Mouse (Mus musculus): Measurements from ENCODE around the gene Kpna2. TPM values are rescaled to one million over a fixed set of nuclear protein-coding genes. Genes with fewer than 3 reads are reported as not detected.
A peak's percentile ranks its signal among the peaks of the same experiment; 100 is the strongest.

Gene Kpna2
- polyA plus RNA-seq, 1 experiment = 16.1 TPM

DNA sequence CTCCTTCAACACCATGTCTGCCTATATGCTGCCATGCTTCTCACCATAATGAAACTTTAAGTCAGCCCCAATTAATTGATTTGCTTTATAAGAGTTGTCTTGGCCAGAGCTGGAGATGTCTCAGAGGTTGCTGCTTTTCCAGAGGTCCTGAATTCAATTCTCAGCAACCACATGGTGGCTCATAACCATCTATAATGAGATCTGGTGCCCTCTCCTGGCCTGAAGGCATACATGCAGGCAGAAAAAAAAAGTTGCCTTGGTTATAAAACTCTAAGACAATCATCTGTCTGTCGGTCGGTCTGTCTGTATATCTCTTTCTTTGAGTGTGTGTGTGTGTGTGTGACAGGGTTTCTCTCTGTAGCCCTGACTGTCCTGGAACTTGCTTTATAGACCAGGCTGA is 24.9 kb downstream of the Kpna2 start:
- no peak for TF ChIP-seq POLR2A (IDR thresholded peaks at IDR 0.05; ENCODE audit: low read depth, low read length)
- no peak for TF ChIP-seq CTCF (IDR thresholded peaks at IDR 0.05; ENCODE audit: extremely low read depth, insufficient read depth, insufficient read length, insufficient replicate concordance)
- DNase-seq (ENCODE audit: low read depth in 1 of 2, low spot score in 2 of 2) = no peak
- H3K4me3 ChIP-seq (ENCODE audit: extremely low read depth, insufficient read depth, insufficient read length) = no peak overlapping the region
- no peaks in the 10 kb centered on the region for H3K27me3 ChIP-seq (ENCODE audit: control insufficient read depth, insufficient read depth, low read length)
- no peaks in the 10 kb centered on the region for H3K36me3 ChIP-seq (ENCODE audit: control insufficient read depth, insufficient read depth, low read length)
- 80% methylated on average over 2 of the region's 2 CpGs for WGBS
- H3K27ac ChIP-seq (ENCODE audit: insufficient read depth, low read length) = no peak overlapping the region
- peaks cover 3% of the 10 kb centered on the region; the same call in 1 of the 2 replicates for H3K4me1 ChIP-seq (ENCODE audit: control insufficient read depth, insufficient read depth, insufficient read length)

DNA sequence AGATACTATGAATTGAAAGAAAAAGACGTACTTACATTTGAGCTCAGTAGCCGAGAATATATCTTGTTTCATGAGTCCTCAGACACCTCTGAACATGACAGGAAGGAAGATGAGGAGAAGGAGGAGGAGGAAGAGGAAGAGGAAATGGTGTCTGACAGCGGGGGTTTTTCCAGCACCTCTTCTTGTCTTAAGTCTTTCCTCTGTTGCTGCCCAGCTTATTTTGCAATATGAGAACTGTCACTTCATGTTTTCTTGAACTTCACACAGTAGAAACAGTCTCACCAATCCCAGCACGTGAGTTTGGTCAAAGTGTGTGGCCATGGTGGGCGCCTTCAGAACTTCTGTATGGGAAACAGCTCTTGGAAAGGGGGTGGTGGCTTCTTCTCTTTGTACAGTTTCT is 26.3 kb downstream of the Kpna2 start:
- peaks cover 3% of the 10 kb centered on the region; the same call in 1 of the 2 replicates for H3K4me1 ChIP-seq (ENCODE audit: control insufficient read depth, insufficient read depth, insufficient read length)
- 35% methylated on average over 5 of the region's 5 CpGs for WGBS
- DNase-seq (ENCODE audit: low read depth in 1 of 2, low spot score in 2 of 2) = no peak
- no peak overlapping the region; the same call in 1 of the 2 replicates for H3K27ac ChIP-seq (ENCODE audit: insufficient read depth, low read length)
- no peaks in the 10 kb centered on the region for H3K36me3 ChIP-seq (ENCODE audit: control insufficient read depth, insufficient read depth, low read length)
- H3K4me3 ChIP-seq (ENCODE audit: extremely low read depth, insufficient read depth, insufficient read length) = peak overlapping the region; percentile 31; the same call in 1 of the 2 replicates
- no peak; the same call in 1 of the 2 replicates for TF ChIP-seq POLR2A (IDR thresholded peaks at IDR 0.05; ENCODE audit: low read depth, low read length)
- no peak for TF ChIP-seq CTCF (IDR thresholded peaks at IDR 0.05; ENCODE audit: extremely low read depth, insufficient read depth, insufficient read length, insufficient replicate concordance)
- no peaks in the 10 kb centered on the region for H3K27me3 ChIP-seq (ENCODE audit: control insufficient read depth, insufficient read depth, low read length)

DNA sequence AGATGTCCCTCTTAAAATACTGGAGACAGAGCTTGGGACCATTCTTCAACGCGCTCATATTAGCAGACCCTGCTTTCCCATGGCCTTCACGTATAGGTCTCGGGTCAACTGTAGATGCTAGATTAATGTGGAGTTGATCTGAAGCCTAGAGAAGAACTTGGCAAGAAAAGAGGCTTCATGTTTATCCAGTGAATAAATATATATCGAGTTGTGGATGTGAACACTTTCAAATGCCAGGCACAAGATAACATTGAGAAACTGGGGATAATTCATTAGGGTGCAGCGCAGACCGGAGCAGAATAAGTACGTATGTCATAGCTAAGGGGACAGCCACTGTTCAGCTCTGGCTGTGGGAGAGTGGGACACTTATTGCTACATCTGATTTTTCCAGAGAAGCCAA is 29.5 kb downstream of the Kpna2 start:
- Histone ChIP-seq H3K4me3 (ENCODE audit: extremely low read depth, insufficient read depth, insufficient read length) (no peak overlapping the region), H3K36me3 (ENCODE audit: control insufficient read depth, insufficient read depth, low read length) (no peaks in the 10 kb centered on the region), H3K27ac (ENCODE audit: insufficient read depth, low read length) (no peak overlapping the region), H3K27me3 (ENCODE audit: control insufficient read depth, insufficient read depth, low read length) (no peaks in the 10 kb centered on the region), H3K4me1 (ENCODE audit: control insufficient read depth, insufficient read depth, insufficient read length) (peaks cover 7% of the 10 kb centered on the region; the same call in 1 of the 2 replicates)
- 96% methylated on average over 8 of the region's 8 CpGs for WGBS
- TF ChIP-seq POLR2A (IDR thresholded peaks at IDR 0.05; ENCODE audit: low read depth, low read length) (no peak), CTCF (IDR thresholded peaks at IDR 0.05; ENCODE audit: extremely low read depth, insufficient read depth, insufficient read length, insufficient replicate concordance) (no peak)
- DNase-seq (ENCODE audit: low read depth in 1 of 2, low spot score in 2 of 2) = no peak

DNA sequence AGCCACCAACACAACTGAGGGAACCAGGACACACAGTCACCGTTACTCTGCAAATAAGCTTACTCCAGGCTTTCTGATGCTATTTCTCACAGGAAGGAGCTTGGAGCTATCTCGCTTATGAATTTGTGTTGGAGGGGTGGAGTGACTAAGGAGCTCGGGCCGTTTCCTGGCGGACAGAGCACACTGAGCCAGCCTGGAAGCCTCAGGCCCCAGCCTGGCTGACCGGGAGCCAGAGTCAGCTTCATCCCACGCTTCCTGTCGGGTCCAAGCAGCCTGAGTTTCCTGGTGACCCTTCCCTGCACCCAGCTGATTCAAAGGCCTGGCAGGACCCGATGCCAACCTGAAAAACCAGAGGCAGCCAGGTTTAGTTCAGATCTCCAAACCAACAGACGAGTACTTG is 31.7 kb downstream of the Kpna2 start:
- TF ChIP-seq CTCF (IDR thresholded peaks at IDR 0.05; ENCODE audit: extremely low read depth, insufficient read depth, insufficient read length, insufficient replicate concordance) = no peak
- no peak for TF ChIP-seq POLR2A (IDR thresholded peaks at IDR 0.05; ENCODE audit: low read depth, low read length)
- H3K27ac ChIP-seq (ENCODE audit: insufficient read depth, low read length) = peak overlapping the region; percentile 43
- DNase-seq (ENCODE audit: low read depth in 1 of 2, low spot score in 2 of 2) = no peak
- no peak overlapping the region for H3K4me3 ChIP-seq (ENCODE audit: extremely low read depth, insufficient read depth, insufficient read length)
- peaks cover 4% of the 10 kb centered on the region; the same call in 1 of the 2 replicates for H3K4me1 ChIP-seq (ENCODE audit: control insufficient read depth, insufficient read depth, insufficient read length)
- H3K36me3 ChIP-seq (ENCODE audit: control insufficient read depth, insufficient read depth, low read length) = no peaks in the 10 kb centered on the region
- no peaks in the 10 kb centered on the region for H3K27me3 ChIP-seq (ENCODE audit: control insufficient read depth, insufficient read depth, low read length)
- WGBS = 82% methylated on average over 10 of the region's 10 CpGs

DNA sequence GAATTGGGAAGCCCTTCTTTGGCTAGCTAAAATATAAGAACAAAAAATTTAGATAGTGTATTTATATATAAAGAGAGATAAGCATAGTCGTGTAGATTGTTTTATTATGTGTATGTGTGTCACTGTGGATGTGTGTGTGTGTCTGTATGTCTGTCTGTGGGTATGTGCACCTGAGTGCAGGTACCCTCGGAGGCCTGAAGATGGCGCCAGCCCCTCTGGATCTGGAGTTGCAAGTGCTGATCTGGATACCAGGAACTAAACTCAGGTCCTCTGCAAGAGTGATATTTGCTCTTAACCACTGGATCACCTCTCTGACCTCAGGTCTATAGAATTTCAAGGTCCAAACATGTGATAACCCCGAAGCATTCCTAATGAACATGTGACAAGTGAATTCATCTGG is 33.5 kb downstream of the Kpna2 start:
- H3K27me3 ChIP-seq (ENCODE audit: control insufficient read depth, insufficient read depth, low read length) = no peaks in the 10 kb centered on the region
- no peak for TF ChIP-seq CTCF (IDR thresholded peaks at IDR 0.05; ENCODE audit: extremely low read depth, insufficient read depth, insufficient read length, insufficient replicate concordance)
- TF ChIP-seq POLR2A (IDR thresholded peaks at IDR 0.05; ENCODE audit: low read depth, low read length) = no peak
- 94% methylated on average over 4 of the region's 4 CpGs for WGBS
- H3K4me3 ChIP-seq (ENCODE audit: extremely low read depth, insufficient read depth, insufficient read length) = no peak overlapping the region
- no peak overlapping the region for H3K27ac ChIP-seq (ENCODE audit: insufficient read depth, low read length)
- peaks cover 18% of the 10 kb centered on the region; the same call in 1 of the 2 replicates for H3K4me1 ChIP-seq (ENCODE audit: control insufficient read depth, insufficient read depth, insufficient read length)
- H3K36me3 ChIP-seq (ENCODE audit: control insufficient read depth, insufficient read depth, low read length) = no peaks in the 10 kb centered on the region
- DNase-seq (ENCODE audit: low read depth in 1 of 2, low spot score in 2 of 2) = no peak

DNA sequence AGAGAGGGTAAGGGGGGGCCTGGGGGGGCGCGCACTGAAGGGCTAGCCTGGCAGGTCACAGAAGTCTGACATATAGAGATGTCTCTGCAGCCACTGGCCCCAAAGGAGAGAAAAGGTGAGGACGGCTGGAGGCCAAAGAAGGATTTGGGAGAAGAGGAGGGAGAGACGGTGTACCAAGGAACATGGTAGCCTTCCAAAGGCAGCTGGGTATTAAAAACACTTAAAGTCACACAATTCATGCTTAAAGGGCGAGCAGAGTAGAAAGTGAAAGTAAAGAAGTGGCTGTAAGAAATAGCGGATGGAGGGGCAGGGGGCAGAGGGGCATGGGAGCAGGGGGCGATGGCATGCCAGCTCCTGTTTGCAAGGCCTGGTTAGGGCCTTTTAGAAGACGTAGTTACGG is 37.0 kb downstream of the Kpna2 start:
- H3K36me3 ChIP-seq (ENCODE audit: control insufficient read depth, insufficient read depth, low read length) = no peaks in the 10 kb centered on the region
- no peak for TF ChIP-seq CTCF (IDR thresholded peaks at IDR 0.05; ENCODE audit: extremely low read depth, insufficient read depth, insufficient read length, insufficient replicate concordance)
- no peak for TF ChIP-seq POLR2A (IDR thresholded peaks at IDR 0.05; ENCODE audit: low read depth, low read length)
- peak overlapping the region; percentile 31 for H3K27ac ChIP-seq (ENCODE audit: insufficient read depth, low read length)
- no peaks in the 10 kb centered on the region for H3K27me3 ChIP-seq (ENCODE audit: control insufficient read depth, insufficient read depth, low read length)
- H3K4me3 ChIP-seq (ENCODE audit: extremely low read depth, insufficient read depth, insufficient read length) = peak overlapping the region; percentile 29; the same call in 1 of the 2 replicates
- WGBS = 62% methylated on average over 9 of the region's 9 CpGs
- peaks cover 18% of the 10 kb centered on the region for H3K4me1 ChIP-seq (ENCODE audit: control insufficient read depth, insufficient read depth, insufficient read length)
- no peak for DNase-seq (ENCODE audit: low read depth in 1 of 2, low spot score in 2 of 2)

DNA sequence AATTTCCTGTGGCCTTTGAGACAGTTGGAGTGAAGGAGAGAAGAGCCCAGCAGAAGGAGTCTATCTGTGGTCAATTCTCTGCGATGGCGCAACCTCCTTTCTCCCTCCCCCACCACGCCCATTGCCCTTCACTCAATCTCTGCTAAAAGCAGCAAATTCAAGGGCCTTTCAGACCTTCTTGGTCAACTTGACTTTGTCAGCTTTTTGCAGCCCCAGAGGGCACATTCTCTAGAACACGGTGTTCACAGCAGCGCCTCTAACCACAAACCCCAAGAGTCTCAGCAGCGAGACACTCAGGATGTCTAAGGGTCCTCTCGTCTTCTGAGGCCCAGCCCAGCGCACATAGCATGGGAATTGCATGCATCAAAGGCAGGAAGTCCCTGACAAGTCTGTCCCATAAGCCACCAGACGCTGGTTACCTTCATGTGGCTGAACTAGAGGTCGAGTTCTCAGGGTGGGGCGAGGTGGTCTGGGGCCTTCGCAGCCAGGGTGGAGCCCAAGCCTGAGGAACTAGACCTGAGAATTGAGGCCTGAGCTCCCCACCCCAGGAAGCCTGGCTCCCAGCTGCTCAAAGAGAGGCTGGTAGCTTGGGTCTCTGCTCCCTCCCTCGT is 37.8 kb downstream of the Kpna2 start:
- Histone ChIP-seq H3K4me3 (ENCODE audit: extremely low read depth, insufficient read depth, insufficient read length) (no peak overlapping the region), H3K4me1 (ENCODE audit: control insufficient read depth, insufficient read depth, insufficient read length) (peaks cover 18% of the 10 kb centered on the region), H3K27ac (ENCODE audit: insufficient read depth, low read length) (peak overlapping the region; percentile 31), H3K27me3 (ENCODE audit: control insufficient read depth, insufficient read depth, low read length) (no peaks in the 10 kb centered on the region), H3K36me3 (ENCODE audit: control insufficient read depth, insufficient read depth, low read length) (no peaks in the 10 kb centered on the region)
- TF ChIP-seq CTCF (IDR thresholded peaks at IDR 0.05; ENCODE audit: extremely low read depth, insufficient read depth, insufficient read length, insufficient replicate concordance) (no peak), POLR2A (IDR thresholded peaks at IDR 0.05; ENCODE audit: low read depth, low read length) (no peak)
- WGBS = 7% methylated on average over 13 of the region's 13 CpGs
- DNase-seq (ENCODE audit: low read depth in 1 of 2, low spot score in 2 of 2) = peak; percentile 38 to 65
